Mouse (Mus musculus) liver, embryonic 13.5 days (tissue): ENCODE measurements at regions not wholly inside any gene's neighbourhood (a gene's known extent, or its start where the extent isn't known, plus 50 kb on each side); places are given as distances from the start of the nearest gene placed in this dataset.
"Not testable (repeated sequence)": the region's sequence is repeated elsewhere in the genome, so short reads cannot be mapped to it uniquely, and the experiment has no call there.

Experiments used
- ATAC-seq: fragments of 200-750 bp; cut with Nextera tagmentation; 2 replicates; pipeline ENCODE4 v1.8.0; 2017; ENCODE audit warnings: low read depth, mild to moderate bottlenecking, moderate number of reproducible peaks, moderate library complexity
- DNase-seq: peaks from one replicate; pipeline ENCODE4 v3.0.0; 2022
- H3K27ac ChIP-seq: fragments of 300-500 bp; sonication (generic); 2 replicates; pipeline ENCODE4 v1.5.1; 2015; ENCODE audit warnings: moderate library complexity, mild to moderate bottlenecking, inconsistent platforms
- H3K27me3 ChIP-seq: fragments of 300-500 bp; sonication (generic); 2 replicates; pipeline ENCODE4 v1.6.1; 2015; ENCODE audit warnings: mild to moderate bottlenecking, inconsistent platforms
- H3K36me3 ChIP-seq: fragments of 300-500 bp; sonication (generic); 2 replicates; pipeline ENCODE4 v1.6.1; 2015; ENCODE audit warnings: mild to moderate bottlenecking, inconsistent platforms
- H3K4me1 ChIP-seq: fragments of 300-500 bp; sonication (generic); replicated peaks from 2 replicates; pipeline ENCODE4 v1.6.1; 2015; ENCODE audit warnings: inconsistent platforms
- H3K4me2 ChIP-seq: fragments of 300-500 bp; sonication (generic); 2 replicates; pipeline ENCODE4 v1.6.1; 2015; ENCODE audit warnings: inconsistent platforms, mild to moderate bottlenecking, moderate library complexity
- H3K4me3 ChIP-seq: fragments of 300-500 bp; sonication (generic); replicated peaks from 2 replicates; pipeline ENCODE4 v1.5.1; 2015; ENCODE audit warnings: mild to moderate bottlenecking, inconsistent platforms
- H3K9ac ChIP-seq: fragments of 300-500 bp; sonication (generic); 2 replicates; pipeline ENCODE4 v1.6.1; 2015; ENCODE audit warnings: mild to moderate bottlenecking, inconsistent platforms
- H3K9me3 ChIP-seq: fragments of 300-500 bp; sonication (generic); replicated peaks from 2 replicates; pipeline ENCODE4 v1.6.1; 2016; ENCODE audit warnings: inconsistent platforms
- WGBS: fragments of 180-500 bp; shearing (Covaris S2); methylation state at CpG from one replicate; pipeline ENCODE4 v1.1.7; 2015; ENCODE audit not compliant: insufficient replicate concordance; 5-methylcytosine and 5-hydroxymethylcytosine counted together

GRCm38 (mm10) chr6:37703946-37704345 lies 166.7 kb upstream of the Trim24 start:
- no peaks in the 10 kb centered on the region for H3K36me3 ChIP-seq
- no peak overlapping the region for H3K9ac ChIP-seq
- ATAC-seq (no peak), DNase-seq (no peak)
- no peaks in the 10 kb centered on the region for H3K27me3 ChIP-seq
- H3K4me3 ChIP-seq: no peak overlapping the region
- 80% methylated on average over 2 of the region's 2 CpGs for WGBS
- no peak overlapping the region for H3K4me2 ChIP-seq
- no peaks in the 10 kb centered on the region for H3K4me1 ChIP-seq
- no peak overlapping the region for H3K27ac ChIP-seq
- no peaks in the 10 kb centered on the region for H3K9me3 ChIP-seq

- Histone ChIP-seq H3K9ac (no peak overlapping the region), H3K4me3 (no peak overlapping the region), H3K9me3 (no peaks in the 10 kb centered on the region), H3K4me2 (no peak overlapping the region), H3K4me1 (no peaks in the 10 kb centered on the region), H3K36me3 (no peaks in the 10 kb centered on the region), H3K27ac (no peak overlapping the region), H3K27me3 (no peaks in the 10 kb centered on the region)
- ATAC-seq (no peak), DNase-seq (no peak)
- WGBS: 71% methylated on average over 1 of the region's 1 CpGs
Measured at GRCm38 (mm10) chr6:37705733-37706145, 164.9 kb upstream of the Trim24 start.

GRCm38 (mm10) chr6:37707671-37708070 lies 162.9 kb upstream of the Trim24 start:
- not testable (repeated sequence) for H3K36me3 ChIP-seq, H3K9me3 ChIP-seq, DNase-seq, H3K4me1 ChIP-seq, H3K9ac ChIP-seq, ATAC-seq, H3K27me3 ChIP-seq, H3K4me3 ChIP-seq, H3K27ac ChIP-seq, H3K4me2 ChIP-seq
- WGBS: 58% methylated on average over 1 of the region's 1 CpGs

- Histone ChIP-seq H3K4me3 (no peak overlapping the region), H3K36me3 (no peaks in the 10 kb centered on the region), H3K27me3 (no peaks in the 10 kb centered on the region), H3K4me2 (no peak overlapping the region), H3K4me1 (no peaks in the 10 kb centered on the region), H3K9ac (no peak overlapping the region), H3K9me3 (no peaks in the 10 kb centered on the region), H3K27ac (no peak overlapping the region)
- DNase-seq: no peak
- ATAC-seq: no peak
- 70% methylated on average over 1 of the region's 1 CpGs for WGBS
Measured at GRCm38 (mm10) chr6:37711766-37712165, 158.8 kb upstream of the Trim24 start.

GRCm38 (mm10) chr6:37713411-37713810 lies 157.2 kb upstream of the Trim24 start:
- Histone ChIP-seq H3K9ac (no peak overlapping the region), H3K4me3 (no peak overlapping the region), H3K27ac (no peak overlapping the region), H3K4me1 (no peaks in the 10 kb centered on the region), H3K9me3 (no peaks in the 10 kb centered on the region), H3K27me3 (no peaks in the 10 kb centered on the region), H3K36me3 (no peaks in the 10 kb centered on the region), H3K4me2 (no peak overlapping the region)
- ATAC-seq (no peak), DNase-seq (no peak)
- WGBS: 52% methylated on average over 4 of the region's 4 CpGs

GRCm38 (mm10) chr6:37714223-37714928 lies 156.2 kb upstream of the Trim24 start:
- no peak overlapping the region for H3K4me3 ChIP-seq
- no peaks in the 10 kb centered on the region for H3K36me3 ChIP-seq
- WGBS: 16% methylated on average over 6 of the region's 6 CpGs
- no peak overlapping the region for H3K4me2 ChIP-seq
- no peak overlapping the region for H3K27ac ChIP-seq
- H3K9me3 ChIP-seq: no peaks in the 10 kb centered on the region
- no peak overlapping the region for H3K9ac ChIP-seq
- ATAC-seq: no peak
- no peak for DNase-seq
- no peaks in the 10 kb centered on the region for H3K27me3 ChIP-seq
- H3K4me1 ChIP-seq: no peaks in the 10 kb centered on the region

- H3K27me3 ChIP-seq: no peaks in the 10 kb centered on the region
- no peaks in the 10 kb centered on the region for H3K36me3 ChIP-seq
- ATAC-seq (no peak), DNase-seq (no peak)
- H3K9me3 ChIP-seq: no peaks in the 10 kb centered on the region
- no peak overlapping the region for H3K4me2 ChIP-seq
- H3K9ac ChIP-seq: no peak overlapping the region
- no peak overlapping the region for H3K27ac ChIP-seq
- WGBS: 44% methylated on average over 1 of the region's 1 CpGs
- H3K4me3 ChIP-seq: no peak overlapping the region
- no peaks in the 10 kb centered on the region for H3K4me1 ChIP-seq
Measured at GRCm38 (mm10) chr6:37721736-37722135, 148.9 kb upstream of the Trim24 start.

- Histone ChIP-seq H3K4me2 (no peak overlapping the region), H3K27ac (no peak overlapping the region), H3K27me3 (no peaks in the 10 kb centered on the region), H3K9ac (no peak overlapping the region), H3K4me3 (no peak overlapping the region), H3K9me3 (no peaks in the 10 kb centered on the region), H3K36me3 (no peaks in the 10 kb centered on the region), H3K4me1 (no peaks in the 10 kb centered on the region)
- WGBS: 33% methylated on average over 4 of the region's 4 CpGs
- DNase-seq (no peak), ATAC-seq (no peak)
Measured at GRCm38 (mm10) chr6:37723337-37723736, 147.3 kb upstream of the Trim24 start.

GRCm38 (mm10) chr6:37724240-37724639 lies 146.4 kb upstream of the Trim24 start:
- no peak for ATAC-seq
- H3K27ac ChIP-seq: no peak overlapping the region
- 65% methylated on average over 5 of the region's 5 CpGs for WGBS

GRCm38 (mm10) chr6:37728621-37729020 lies 142.0 kb upstream of the Trim24 start:
- H3K27ac ChIP-seq: no peak overlapping the region
- no peaks in the 10 kb centered on the region for H3K27me3 ChIP-seq
- DNase-seq: no peak
- H3K4me1 ChIP-seq: no peaks in the 10 kb centered on the region
- H3K36me3 ChIP-seq: no peaks in the 10 kb centered on the region
- H3K4me3 ChIP-seq: no peak overlapping the region
- H3K4me2 ChIP-seq: no peak overlapping the region
- H3K9ac ChIP-seq: no peak overlapping the region
- H3K9me3 ChIP-seq: no peaks in the 10 kb centered on the region
- WGBS: 64% methylated on average over 2 of the region's 2 CpGs
- no peak for ATAC-seq

More at GRCm38 (mm10) chr6:37724240-37724639, 146.4 kb upstream of the Trim24 start:
- Histone ChIP-seq H3K4me3 (no peak overlapping the region), H3K36me3 (no peaks in the 10 kb centered on the region), H3K4me1 (no peaks in the 10 kb centered on the region), H3K4me2 (no peak overlapping the region), H3K9me3 (no peaks in the 10 kb centered on the region), H3K27me3 (no peaks in the 10 kb centered on the region), H3K9ac (no peak overlapping the region)
- no peak for DNase-seq

GRCm38 (mm10) chr6:37729165-37729564 lies 141.4 kb upstream of the Trim24 start:
- Histone ChIP-seq H3K36me3 (no peaks in the 10 kb centered on the region), H3K27ac (no peak overlapping the region), H3K4me2 (no peak overlapping the region), H3K4me1 (no peaks in the 10 kb centered on the region), H3K9me3 (no peaks in the 10 kb centered on the region), H3K9ac (no peak overlapping the region), H3K27me3 (no peaks in the 10 kb centered on the region), H3K4me3 (no peak overlapping the region)
- no peak for DNase-seq
- ATAC-seq: no peak
- WGBS: 67% methylated on average over 2 of the region's 2 CpGs

- Histone ChIP-seq H3K36me3 (no peaks in the 10 kb centered on the region), H3K4me2 (no peak overlapping the region), H3K27me3 (no peaks in the 10 kb centered on the region), H3K4me3 (no peak overlapping the region), H3K9me3 (no peaks in the 10 kb centered on the region), H3K4me1 (no peaks in the 10 kb centered on the region), H3K9ac (no peak overlapping the region), H3K27ac (no peak overlapping the region)
- no peak for DNase-seq
- 69% methylated on average over 5 of the region's 8 CpGs for WGBS
- no peak for ATAC-seq
Measured at GRCm38 (mm10) chr6:37730500-37731239, 139.9 kb upstream of the Trim24 start.
